Mouse (Mus musculus): ENCODE measurements at regions not wholly inside any gene's neighbourhood (a gene's known extent, or its start where the extent isn't known, plus 50 kb on each side); places are given as distances from the start of the nearest gene placed in this dataset.

GRCm38 (mm10) chr1:190307751-190308150, 137.2 kb upstream of the Prox1 start:
- no peak for DNase-seq (ENCODE audit: low spot score in 2 of 2)

- no peak for DNase-seq (ENCODE audit: low spot score in 2 of 2)
These were observed 127.3 kb upstream of the Prox1 start for GRCm38 (mm10) chr1:190297666-190298327.

DNA sequence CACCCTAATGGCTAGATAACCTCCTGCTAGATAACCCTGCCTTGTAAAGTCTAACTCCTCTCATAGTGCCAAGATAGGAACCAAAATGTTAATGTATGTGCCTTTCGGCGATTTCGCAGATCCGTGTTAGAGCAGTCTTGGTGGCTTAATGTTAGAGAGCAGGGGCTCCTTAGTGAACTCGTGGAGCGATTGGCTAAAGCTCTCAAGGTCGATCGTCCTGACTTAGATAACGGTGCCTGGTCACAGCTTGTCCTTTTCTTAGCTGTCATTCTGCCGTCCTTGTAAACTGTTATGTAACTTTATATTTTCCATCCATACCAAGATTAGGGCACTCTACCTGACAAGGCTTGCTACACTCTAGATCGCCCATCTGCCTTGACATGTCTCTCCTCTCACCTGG, 119.5 kb upstream of the Prox1 start:
- DNase-seq (ENCODE audit: low spot score in 2 of 2) = no peak

DNA sequence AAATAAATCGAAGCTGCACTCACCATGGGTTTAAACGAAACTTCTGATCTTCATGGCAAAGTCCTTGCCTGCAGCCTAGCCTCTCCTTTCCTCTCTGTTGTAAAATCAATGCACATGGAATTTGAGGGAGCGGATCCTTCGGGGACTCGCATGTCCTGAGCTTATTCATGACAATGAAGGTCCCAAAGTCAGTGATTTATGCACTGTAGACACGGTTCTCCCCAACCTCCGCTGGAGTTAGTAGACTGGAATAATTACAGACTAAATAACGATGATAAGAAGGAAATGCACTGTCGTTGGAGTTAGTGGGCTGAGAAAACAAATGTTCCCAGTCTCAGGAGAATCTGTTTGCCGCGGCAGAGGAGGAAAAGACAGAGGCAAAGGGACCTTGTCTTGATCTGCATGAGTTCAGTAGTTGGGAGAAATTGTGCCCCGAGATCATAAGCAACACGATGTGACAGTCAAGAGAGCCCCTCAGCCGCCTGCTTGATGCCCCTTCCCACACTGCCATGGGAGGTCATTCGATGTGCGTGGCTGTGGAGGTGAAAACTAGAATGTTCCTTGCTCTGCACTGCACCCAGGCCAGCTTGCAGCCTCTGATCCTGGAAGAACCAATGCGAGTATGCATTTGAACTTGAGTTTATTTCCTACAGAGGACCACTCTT, 116.1 kb upstream of the Prox1 start:
- DNase-seq (ENCODE audit: low spot score in 2 of 2) = no peak

GRCm38 (mm10) chr1:190285636-190286035, 115.1 kb upstream of the Prox1 start:
- no peak for DNase-seq (ENCODE audit: low spot score in 2 of 2)

DNA sequence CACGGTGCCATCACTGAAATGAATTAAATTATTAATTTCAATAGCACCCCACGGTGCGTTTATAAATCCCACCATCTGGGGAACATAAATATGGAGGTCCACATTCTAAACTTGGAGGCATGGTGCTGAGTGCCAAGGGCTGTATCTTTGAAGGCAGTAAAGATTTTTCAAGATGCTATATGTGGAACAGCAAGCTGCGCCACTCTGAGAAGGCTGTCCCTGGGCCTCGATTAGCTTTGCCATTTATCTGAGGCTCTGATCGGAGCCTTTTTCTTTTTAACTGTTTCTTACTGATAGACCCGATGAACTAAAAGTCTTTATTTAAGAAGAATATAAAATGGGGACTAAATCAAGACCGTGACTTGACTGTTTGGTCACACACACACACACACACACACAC, 114.5 kb upstream of the Prox1 start:
- no peak for DNase-seq (ENCODE audit: low spot score in 2 of 2)

- no peak for DNase-seq (ENCODE audit: low spot score in 2 of 2)
These were observed 113.6 kb upstream of the Prox1 start for GRCm38 (mm10) chr1:190284138-190284537.

DNA sequence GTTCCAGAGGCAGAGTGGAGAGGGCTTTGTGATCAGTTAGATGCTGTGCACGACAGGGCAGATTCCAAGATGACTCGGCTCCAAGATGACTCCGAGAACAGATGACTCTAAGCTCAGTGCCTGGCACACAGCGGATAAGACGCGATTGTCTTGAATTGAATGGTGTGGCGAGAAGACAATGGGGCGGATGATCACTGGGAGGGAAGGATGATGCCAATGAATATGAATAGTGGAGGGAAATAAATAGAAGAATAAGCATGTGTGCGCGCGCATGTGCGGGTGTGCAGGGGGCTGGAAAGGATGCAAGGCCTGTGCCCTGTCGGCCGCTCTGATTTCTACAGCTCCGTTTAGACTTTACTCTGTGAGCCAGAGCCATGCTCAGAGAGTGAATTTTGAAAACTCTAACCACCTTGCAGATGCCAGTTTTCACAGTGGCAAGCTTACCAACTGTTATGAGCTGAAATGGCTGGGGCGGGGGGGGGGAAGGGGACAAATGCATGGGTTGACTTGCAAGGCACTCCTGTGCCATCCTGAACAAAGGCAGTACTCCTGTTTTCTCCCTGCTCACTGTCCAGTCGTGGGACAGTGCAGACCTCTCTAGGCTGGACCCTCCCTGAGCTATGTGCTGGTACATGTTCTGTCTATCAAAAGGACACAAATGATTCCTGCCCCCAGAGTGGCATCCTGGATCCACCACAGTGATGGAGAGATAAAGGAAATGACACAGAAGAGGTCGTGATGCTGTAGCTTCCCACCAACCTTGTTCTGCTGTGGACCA, 109.8 kb upstream of the Prox1 start:
- DNase-seq (ENCODE audit: low spot score in 2 of 2) = peak in 1 of 2 experiments; percentile 18

- no peak for DNase-seq (ENCODE audit: low spot score in 2 of 2)
These were observed 104.4 kb upstream of the Prox1 start for GRCm38 (mm10) chr1:190274911-190275310.

GRCm38 (mm10) chr1:190270784-190271385, 100.4 kb upstream of the Prox1 start:
- no peak for DNase-seq (ENCODE audit: low spot score in 2 of 2)

- no peak for DNase-seq (ENCODE audit: low spot score in 2 of 2)
These were observed 98.7 kb upstream of the Prox1 start for GRCm38 (mm10) chr1:190269181-190269580.

- DNase-seq (ENCODE audit: low spot score in 2 of 2) = no peak
These were observed 94.7 kb upstream of the Prox1 start for GRCm38 (mm10) chr1:190265085-190265780.

- DNase-seq (ENCODE audit: low spot score in 2 of 2) = no peak
These were observed 94.0 kb upstream of the Prox1 start for GRCm38 (mm10) chr1:190264501-190264900.

GRCm38 (mm10) chr1:190263620-190264019, 93.1 kb upstream of the Prox1 start:
- DNase-seq (ENCODE audit: low spot score in 2 of 2) = no peak

DNA sequence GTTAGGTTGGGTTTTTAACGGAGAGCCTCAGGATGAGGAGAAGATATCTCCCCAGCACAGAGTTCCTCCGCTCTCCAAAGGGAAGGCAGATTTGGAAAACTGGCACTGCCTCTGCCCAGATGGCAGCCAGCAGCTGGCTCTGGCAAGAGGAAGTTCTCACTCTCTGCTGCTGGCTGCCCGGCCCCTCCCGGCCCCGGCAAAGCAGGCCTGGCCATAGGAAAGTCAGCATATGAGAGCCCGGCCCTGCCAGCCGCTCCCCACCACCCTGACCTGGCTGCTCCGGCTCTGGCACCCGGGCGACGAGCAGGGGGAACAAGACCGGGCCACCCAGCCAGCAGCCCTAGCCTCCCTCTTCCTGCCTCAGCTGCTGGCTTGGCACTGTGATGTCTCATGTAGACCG, 89.1 kb upstream of the Prox1 start:
- DNase-seq (ENCODE audit: low spot score in 2 of 2) = peak in 1 of 2 experiments; percentile 19

DNA sequence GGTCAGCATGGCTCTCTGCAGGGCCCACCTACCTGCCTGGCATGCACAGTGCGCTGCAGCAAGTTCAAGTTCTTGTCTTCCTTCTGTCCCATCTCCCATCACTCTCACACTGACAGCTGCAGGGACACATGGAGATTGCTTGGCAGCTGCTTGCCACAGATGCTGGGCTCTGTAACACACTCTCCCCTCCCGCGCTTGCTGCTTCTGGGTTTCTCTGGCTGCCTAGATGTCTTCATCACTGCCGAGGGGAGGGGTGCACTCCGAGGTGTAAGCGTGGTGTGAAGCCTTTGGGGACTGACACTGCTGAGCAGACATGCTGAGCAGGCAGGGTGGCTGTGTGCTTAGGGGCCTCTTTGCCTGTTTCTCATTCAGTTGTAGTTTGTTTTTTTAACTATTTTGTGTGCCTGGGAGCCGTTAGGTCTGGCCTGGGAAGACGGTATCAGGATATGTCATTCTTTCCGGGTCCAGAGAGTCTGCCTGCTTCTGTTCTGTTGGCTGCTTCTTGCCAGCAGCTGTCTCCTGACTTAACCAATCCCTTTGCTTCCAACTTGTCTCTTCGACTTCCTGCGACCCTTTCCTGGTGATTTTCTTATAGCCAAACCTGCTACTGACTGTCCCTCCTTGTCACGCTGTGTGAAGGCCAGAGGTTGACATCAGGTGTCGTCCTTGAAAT, 80.2 kb upstream of the Prox1 start:
- DNase-seq (ENCODE audit: low spot score in 2 of 2) = peak; percentile 15

GRCm38 (mm10) chr1:190242526-190242925, 72.0 kb upstream of the Prox1 start:
- DNase-seq (ENCODE audit: low spot score in 2 of 2) = no peak

- no peak for DNase-seq (ENCODE audit: low spot score in 2 of 2)
These were observed 69.3 kb upstream of the Prox1 start for GRCm38 (mm10) chr1:190239796-190240195.

DNA sequence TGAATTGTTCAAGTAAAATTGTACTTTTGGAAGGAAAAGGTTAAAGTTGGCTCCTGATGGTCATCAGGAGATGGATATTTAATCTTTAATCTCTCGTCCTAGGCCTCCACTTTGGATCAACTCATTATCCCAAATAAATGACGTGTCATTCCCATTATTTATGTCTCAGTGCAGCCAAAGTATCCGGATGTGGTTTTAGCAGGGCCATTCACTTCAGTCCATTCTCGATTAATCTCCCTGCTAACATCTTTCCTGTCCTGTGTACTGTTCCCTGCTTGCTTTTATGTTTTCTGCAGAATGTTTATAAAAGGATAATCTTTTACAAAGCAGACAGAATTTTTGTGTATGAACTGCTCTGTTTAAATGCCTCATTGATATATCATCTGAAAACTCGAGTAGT, 60.4 kb upstream of the Prox1 start:
- DNase-seq (ENCODE audit: low spot score in 2 of 2) = no peak

DNA sequence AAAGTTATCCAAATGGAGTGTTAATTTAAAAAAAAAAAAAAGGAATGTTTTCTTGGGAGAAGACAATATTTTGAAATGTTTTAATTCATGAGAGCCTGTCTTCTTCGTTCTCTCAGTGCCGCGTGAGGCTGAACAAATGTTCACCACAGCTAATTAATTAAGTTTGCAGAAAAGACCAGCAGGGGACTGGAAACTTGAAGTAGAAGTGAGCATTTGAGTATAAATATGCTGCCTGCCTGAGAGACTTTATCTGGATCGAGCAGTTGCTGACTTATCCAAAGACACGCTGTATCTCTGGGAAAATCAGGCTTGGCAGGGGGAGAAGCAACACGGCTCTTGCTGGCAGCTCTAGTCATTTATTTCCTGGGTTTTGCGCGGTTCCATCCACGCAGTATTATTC, 49.9 kb upstream of the Prox1 start:
- DNase-seq (ENCODE audit: low spot score in 2 of 2) = peak in 1 of 2 experiments; percentile 3
